Mouse (Mus musculus): ENCODE data around the gene Tmem234.

Tmem234 gene

DNA sequence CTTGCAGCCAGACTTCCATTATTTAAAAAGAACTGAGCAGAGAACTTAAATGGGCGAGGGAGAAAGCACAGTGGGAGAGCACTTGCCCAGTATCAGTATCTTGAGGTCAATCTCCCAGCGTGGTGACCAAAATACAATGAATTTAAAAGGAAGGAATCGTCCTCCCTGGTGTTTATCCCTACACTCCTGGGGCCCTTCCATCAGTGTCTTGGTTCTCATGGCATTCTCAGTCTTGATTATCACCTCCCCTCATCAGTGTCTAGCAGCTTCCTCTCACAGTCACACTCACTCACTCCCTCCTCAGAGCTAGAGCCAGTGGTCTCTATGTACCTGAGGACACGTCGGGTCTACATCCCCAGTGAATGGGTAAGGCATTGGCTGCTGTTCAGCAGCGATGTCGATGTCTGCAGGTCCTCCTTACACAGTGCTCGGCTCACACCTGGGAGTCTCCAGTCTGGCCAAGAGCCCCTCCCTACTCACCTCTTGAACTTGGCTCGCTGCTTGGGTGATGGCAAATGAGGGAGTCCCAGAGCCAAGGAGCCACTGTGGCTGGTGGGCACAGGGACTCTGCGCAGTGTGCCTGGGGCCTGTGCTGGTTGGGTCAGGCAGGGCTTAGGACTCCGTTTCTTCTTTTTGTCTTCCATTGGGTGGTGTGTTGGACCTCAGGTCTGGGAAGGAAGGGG lies 21.8 kb downstream of the Tmem234 start:
- peak; percentile 62 for DNase-seq (ENCODE audit: low read depth, low spot score)

DNA sequence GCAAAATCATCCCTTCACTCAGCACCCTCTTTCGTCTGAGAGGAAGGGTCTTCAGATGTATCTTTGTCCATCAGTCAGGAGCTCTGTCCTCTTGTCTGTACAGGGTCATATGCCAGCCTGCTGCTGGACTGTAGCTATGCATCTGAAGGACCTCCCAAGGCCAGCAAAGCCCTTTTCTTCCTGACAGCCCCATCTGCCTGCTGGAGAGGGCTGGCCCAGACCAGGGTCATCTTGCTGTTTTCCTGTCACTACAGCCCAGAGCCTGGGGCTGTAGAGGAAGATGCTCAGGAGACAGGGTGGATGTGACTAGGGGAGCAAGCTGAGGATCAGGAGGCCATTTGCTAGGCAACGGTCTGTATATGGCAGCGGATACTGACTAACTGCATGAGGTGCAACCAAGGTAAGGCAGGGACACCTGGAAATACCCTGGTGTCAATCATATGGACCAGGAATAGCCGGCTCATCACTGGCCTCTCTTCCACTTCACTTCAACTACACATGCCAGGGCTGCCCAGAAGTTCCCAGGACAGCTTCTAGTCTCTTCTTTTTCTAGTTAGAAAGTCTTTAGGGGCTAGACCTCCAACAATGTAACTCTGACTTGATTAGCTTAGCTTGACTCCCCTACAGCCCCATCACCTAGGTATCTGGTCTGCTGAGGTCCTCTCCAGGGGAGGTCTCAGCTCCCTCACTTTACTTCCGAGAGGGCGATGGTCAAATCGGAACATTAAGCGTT lies 22.5 kb downstream of the Tmem234 start:
- DNase-seq (ENCODE audit: low read depth, low spot score): no peak

DNA sequence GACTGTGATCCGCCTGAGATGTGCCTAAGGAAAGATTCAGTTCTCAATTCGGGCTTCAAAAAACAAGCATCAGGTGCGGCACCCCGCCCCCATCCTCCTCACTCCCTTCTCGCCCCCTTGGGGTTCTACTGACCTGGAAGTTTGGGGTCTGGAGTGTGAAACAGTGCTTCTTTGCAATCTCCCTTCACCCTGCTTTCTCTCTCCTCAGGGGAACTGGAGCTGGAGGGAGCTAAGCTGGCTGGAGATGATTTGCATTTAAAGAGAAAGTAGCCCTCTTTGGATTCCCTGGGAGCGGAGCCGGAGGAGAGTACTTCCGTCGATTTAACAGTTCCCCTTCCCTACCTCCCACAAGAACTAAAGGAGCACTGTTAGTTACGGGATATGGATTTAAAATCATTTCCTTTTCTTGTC lies 23.2 kb downstream of the Tmem234 start, which contains the start of gene Ccdc28b:
Gene Ccdc28b, minus strand, starts transcription at position 267 of the 411 bp plus-strand sequence.
- peak; percentile 91 for DNase-seq (ENCODE audit: low read depth, low spot score)

DNA sequence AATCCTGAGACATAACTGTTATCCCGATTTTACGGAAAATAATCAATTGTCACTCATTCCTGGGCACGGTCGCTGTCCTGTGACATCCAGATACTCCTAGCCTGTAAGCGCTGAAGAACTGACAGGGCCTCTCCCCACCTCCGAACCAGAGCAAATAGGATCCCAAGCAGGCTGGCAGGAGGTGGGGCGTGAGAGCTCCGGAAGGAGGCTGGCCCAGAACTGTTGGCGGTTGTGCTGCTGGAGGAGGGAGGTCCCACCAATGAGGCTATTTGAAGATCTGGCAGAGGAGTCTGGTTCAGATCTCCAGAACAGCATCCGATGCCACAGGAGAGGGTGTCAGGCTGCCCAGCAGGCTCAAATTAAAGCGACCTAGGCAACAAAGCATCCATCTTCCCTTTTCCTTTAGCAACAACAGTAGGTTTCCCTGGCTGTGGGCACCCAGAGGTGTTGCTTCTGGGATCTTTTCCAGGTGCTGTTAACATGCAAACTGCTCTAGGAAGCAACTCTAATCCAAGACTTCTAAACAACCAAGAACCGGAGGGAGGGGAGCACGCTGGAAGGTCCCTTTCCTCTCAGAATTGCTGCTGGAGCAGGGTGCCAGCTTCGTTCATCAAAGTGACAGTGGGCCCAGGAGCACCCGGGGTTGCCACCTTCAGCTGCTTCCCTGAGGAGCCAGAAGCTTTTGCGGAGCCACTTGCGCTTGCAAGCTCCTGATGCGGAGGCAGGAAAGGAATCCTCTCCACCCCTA lies 24.0 kb downstream of the Tmem234 start:
- DNase-seq (ENCODE audit: low read depth, low spot score): peak; percentile 99

DNA sequence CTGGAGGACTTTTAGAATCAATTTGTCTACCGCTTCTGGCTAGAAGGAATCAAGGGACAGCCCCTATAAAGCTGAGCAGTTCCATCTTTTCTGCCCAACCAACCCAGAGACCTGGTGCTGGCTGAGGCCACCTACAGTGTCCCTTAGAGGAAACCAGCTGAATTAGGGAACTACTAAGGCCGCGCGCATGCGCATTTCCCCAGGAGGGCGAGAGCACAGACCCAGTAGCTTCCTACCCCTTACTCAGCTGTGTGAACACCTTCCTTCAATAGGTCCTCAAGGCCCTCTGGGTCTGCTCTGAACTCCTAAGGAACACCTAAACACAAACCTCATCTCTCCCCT lies 24.5 kb downstream of the Tmem234 start:
- peak; percentile 78 for DNase-seq (ENCODE audit: low read depth, low spot score)

DNA sequence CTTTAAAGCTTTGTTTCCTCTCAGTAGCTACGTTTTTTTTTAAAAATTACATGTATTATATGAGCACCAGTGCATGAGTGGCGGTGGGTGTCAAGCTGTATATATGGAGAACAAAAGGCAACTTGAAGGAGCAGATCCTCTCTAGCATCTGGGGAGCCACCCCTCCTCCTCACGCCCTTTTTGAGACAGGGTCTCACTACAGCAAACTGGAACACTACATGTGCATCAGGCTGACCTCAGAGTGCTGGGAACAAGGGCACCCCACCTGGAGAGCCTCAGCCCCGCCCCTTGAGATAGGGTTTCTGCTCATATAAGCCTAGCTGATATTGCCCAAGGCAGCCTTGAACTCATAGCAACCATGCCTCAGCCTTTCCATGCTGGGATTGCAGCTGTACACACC lies 25.0 kb downstream of the Tmem234 start:
- DNase-seq (ENCODE audit: low read depth, low spot score): no peak

DNA sequence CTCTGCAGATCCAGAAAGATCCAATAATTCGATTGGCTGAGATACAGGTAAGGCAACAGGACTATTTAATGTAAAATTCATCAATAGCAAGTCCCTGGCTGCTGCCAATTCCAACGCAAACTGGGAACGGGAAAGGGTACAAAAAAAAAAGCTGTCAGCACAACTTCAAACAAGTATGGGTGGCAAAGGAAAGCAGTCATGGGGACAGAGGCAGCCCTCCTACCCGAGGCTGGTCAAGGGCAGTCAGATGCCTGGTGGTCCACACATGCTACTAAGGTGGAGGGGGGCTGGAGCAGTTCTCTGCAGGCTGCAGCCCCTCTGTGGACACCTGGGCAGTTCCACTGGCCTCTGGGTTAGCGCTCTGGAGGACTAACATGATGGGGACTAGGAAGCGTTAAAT lies 25.6 kb downstream of the Tmem234 start:
- DNase-seq (ENCODE audit: low read depth, low spot score): no peak

DNA sequence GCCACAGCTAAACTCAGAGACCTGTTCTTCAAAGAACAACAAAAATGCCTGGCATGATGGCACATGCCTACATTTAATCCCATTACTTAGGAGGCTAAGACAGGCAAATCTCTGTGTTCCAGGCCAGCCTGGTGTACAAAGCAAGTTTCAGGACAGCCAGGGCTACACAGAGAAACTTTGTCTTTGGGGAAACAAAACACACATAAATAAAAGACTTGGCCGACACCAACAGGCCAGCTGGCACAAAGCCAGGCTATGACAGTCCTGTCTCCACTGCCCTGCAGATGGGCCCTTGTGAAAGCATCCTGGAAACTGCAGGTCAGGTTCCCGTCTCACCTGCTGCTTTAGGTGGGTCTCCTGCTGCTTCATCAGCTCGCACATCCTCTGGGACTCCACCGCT lies 30.5 kb downstream of the Tmem234 start:
- DNase-seq (ENCODE audit: low read depth, low spot score): peak; percentile 74

DNA sequence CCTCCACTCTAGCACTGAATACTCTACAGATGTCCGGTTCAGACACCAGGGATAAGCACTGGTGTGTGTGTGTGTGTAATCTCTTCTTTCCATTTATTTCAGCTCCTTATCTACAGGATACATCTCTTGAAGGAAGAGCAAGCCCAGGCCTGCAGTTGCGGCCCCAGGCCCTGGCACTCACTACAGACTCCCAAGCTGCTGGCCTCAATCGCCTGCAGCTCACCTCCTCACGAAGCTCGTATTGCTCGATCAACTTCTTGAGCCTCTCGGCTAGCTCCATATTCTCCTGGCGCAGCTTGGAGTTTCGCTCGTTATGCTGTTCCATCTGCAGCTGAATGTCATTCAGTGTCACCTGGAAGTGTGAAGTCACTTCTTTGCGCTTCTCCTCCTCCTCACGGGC lies 31.4 kb downstream of the Tmem234 start:
- no peak for DNase-seq (ENCODE audit: low read depth, low spot score)

DNA sequence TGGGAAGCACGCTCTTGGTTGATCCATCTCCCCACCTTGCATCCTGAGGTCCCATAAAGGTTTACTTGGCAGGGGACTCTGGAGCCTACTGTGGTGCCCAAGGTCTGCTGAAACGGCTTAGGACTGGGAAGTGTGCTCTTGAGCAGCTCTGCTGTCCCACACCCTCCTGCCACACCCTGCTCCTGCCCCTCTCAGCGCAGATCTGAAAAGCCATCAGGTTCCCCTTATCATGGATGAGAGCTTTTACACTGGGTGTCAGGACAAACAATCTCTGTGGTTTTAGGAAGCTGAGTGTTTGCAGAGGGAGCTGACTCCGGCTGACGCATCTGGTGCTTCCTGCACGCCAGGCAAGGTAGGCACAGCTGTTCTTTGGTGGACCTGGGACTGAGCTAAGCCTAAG lies 33.4 kb downstream of the Tmem234 start:
- DNase-seq (ENCODE audit: low read depth, low spot score): no peak

DNA sequence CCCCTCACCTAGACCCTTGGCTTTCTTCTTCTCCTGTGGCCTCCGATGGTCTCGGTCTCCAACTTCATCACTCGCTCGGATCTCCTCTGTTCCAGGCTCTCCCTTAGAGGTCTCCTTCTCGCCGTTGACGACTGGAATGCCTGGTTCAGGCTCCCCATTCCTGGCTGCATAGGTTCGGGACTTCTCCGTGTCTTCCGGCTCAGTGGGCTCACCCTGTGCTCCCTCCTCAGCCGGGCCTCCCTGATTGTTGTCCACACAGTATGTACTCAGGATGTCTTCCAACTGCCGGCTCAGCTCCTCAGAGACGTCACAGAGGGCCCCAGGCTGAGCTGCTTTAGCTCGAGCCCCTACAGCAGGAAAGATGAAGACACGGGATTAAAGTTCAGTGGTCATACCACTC lies 38.8 kb downstream of the Tmem234 start:
- no peak for DNase-seq (ENCODE audit: low read depth, low spot score)

DNA sequence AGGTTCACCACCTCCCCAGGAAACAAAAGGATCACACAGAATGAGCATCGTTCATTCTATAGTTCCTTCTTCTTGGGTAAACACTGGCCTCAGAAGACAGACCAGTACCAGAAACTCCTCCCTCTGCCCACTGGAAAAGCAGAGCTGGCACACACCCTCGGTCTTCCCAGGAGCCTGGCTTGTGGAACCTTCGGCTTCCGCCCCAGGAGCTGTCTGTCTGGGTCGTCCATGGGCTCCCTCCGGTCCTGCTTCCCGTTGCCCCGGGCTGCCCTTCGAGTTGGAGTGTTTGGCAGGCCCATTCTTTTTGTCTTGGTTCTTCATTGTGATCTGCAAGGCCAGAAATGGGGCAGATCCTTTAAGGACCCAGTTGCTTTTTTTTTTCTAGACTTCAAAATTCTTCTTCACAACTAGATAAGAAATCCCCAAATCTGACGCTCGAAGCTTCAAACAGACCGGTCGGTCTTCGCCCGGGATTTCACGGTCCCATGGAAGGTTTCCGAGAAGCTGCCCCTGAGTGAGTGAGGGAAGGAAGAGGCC lies 39.7 kb downstream of the Tmem234 start:
- DNase-seq (ENCODE audit: low read depth, low spot score): peak; percentile 55

DNA sequence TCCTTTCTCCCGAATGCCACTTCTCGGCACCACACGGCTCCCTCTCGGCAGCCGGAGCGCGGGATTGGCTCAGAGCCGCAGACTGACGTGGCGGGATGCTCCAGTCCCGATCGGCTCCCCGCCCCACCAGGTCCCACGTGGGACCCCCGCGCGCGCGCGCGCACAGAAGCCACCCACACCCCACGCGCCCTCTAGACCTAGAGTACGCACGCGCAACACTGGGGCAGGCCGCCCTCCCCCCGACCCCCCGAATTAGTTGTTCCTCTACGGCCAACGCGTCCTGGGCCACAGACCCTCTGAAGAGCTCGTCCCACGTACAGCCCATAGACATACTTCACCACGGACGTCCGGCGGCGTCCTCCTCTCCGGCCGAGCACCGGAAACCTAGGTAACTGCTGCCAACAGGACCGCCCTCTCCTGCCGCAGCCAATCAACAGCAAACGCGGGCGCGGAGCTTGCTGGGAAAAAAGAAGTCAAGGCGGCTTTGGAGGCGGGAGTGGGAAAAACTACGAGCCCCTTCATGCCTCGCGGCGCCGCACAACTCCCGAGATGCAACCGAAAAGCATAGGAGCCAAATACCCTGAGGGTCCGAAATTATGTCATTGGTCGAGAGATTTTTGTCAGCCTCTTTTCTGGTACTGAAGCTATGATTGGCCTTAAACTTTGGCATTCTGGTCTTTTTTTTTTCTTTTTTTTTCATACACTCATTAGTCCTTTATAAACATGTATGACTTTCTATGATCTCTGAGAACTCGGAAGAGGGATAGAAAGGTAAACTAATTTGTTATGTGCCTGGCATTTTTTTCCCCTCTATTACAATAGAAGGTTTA lies 40.4 kb downstream of the Tmem234 start, which contains the start of gene Txlna:
Gene Txlna, minus strand, starts transcription at position 428 of the 830 bp plus-strand sequence.
- DNase-seq (ENCODE audit: low read depth, low spot score): peak; percentile 99

DNA sequence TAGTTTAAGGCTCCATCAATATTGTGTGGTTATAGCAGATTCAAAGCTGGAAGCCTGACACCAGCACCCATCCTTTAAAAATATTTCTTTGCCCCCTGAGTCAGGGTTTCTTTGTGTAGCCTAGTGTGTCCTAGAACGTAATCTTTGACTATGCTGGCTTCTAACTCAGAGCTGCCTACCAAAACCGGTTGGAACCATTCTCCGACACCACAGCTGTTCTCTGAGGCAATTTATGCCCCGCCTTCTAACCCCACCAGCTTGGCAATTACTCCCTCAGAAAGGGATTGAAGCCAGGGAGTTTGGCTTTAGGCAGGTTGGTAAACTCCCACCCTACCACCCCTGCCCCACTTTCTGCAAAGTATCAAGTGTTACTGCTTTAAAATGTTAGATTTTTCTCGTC lies 41.3 kb downstream of the Tmem234 start:
- no peak for DNase-seq (ENCODE audit: low read depth, low spot score)

DNA sequence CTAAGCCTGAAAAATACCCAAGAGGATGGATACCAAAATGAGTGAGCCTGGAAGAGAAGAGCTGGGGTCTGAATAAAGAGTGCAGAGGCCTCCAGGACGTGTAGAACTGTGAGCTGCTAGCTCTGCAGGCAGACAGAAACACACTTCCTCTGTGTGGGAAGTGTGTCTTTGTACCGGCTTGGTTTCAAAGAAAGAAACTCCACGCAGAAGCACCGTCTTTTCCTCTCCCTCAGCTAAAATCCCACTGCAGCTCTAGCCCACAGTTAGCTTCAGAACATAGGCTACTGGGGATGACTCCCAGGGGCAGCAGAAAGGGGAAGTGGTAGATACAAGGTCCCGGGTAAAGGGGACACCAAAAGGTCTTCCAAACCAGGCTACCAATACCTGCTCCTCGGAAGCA lies 44.7 kb downstream of the Tmem234 start:
- peak; percentile 41 for DNase-seq (ENCODE audit: low read depth, low spot score)

DNA sequence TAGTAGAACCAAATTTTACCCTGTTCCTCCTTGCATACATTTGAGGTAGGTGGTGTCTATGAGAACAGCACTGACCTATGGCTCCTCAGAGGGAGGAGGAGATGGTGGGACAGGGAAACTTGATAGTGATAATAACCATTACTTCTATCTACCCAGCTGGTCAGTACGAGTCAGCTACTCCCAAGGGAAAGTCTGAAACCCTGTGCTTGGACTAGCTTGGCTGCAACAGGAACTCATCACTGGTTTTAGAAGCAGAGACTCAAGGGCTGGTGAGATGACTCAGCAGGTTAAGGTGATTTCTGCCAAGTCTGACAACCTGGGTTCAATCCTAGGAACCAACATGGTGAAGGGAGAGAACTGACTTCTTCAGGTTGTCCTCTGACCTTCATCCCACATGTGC lies 48.2 kb downstream of the Tmem234 start:
- no peak for DNase-seq (ENCODE audit: low read depth, low spot score)

DNA sequence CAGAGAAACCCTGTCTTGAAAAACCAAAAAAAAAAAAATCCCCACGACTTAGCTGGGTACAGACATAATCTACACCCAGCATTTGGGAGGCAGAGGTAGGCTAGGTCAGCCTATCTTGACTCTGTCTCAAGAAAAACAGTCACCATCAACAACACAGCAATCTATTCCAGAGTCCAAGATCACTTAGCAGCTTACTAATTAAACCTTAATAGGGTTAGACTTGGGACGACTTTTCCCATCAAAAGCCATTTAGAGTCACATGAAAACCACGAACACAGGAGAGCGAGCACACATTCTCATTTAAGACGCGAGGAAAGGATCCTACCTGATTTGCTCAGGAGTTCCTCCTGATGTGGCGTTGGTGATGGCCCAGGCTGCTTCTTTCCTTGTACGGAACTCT lies 49.9 kb downstream of the Tmem234 start:
- no peak for DNase-seq (ENCODE audit: low read depth, low spot score)

DNA sequence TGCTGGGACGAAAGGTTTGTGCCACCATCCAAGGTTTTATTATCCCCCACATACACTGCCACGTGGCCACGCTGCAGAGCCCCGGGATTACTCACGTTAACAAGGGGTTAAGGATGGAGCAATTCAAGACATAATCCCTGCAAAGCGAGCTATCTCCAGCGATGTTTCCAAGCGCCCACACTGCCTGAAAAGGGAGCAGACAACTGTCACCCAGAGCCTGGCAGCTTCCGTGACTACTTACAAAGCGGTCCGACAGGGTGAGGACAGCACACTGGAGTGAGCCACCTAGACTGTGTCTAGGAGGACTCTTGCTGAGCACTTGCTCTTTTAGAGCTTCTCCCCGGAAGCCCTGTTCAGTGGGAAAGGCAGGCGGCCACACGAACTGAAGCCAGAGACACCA lies 54.3 kb downstream of the Tmem234 start:
- DNase-seq (ENCODE audit: low read depth, low spot score): peak; percentile 33

DNA sequence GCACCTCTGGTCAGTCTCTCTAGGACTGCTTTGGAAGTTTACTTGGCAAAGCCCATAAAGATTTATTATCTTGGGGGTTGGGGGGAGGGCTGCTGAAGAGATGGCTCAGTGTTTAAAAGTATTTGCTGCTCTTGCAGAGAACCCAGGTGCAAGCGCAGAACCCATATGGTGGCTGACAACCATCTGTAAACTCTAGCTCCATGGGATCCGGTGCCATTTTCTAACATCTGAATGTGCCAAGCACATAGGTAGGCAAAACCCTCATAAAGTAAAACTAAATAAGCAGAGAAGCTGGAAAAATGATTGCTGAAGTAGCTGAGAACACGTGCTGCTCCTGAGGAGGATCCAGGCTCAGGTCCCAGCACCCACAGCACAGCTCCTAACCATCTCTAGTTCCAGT lies 61.1 kb downstream of the Tmem234 start:
- DNase-seq (ENCODE audit: low read depth, low spot score): peak; percentile 65

DNA sequence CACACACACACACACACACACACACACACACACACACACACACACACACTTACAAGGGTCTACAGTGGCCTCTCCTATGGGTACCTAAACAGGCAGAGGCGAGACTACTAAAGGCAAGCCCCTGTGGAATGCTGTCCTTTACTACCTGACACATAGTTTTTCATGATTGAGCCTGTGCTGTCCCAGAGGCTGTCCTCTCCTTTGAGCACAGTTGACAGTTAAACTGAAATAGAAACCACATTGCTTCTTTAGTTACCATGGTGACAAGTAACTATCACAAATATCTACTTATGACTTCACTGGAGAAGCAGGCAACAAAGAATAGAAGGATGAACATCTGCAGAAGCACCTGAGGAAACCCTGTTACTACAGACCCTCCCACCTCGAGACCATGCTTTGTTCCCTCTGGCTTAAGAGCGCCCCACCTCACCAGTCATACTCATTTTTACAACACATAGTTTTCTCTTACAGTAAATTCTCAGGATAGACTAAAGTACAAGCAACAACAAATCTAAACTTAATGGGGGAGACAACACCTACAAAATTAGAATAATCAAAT lies 61.9 kb downstream of the Tmem234 start:
- no peak for DNase-seq (ENCODE audit: low read depth, low spot score)

DNA sequence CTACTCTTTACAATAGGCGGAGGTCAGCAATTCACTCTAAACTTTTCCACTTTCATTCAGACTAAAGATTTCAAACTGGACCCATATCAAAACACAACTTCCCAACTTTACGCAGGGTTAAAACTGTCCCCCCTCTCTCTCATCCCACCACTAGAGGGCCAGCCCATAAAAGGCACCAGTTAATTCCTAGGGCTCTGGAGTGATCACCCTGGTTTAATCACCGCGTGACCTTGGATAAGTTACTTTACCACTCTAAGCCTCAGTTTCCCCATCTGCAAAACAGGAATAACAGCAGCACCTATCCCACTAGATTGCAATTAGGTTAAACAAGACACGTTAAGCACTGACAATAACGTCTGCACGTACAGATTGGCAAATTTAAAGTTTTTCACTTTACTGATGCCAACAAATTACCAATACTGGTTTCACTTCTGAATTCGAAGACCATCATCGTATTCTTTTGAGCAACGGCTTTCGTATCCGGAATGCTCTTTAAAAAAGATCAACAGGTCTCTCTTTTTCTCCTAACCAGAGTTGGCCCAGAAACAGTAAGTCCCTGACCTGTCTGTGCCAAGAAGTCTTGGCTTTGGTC lies 71.1 kb downstream of the Tmem234 start:
- peak; percentile 68 for DNase-seq (ENCODE audit: low read depth, low spot score)
